Comparison of ENCODE assay signal across 25 mouse cellular contexts in genomic region chr12:8359418-8360112, GRCm38 (mm10). TPM values are rescaled to one million over a fixed set of nuclear protein-coding genes. Genes with fewer than 3 reads are reported as not detected.
DNase-seq lines count a peak whose midpoint lies in the region; ATAC-seq and TF ChIP-seq lines count a peak whose summit lies in the region.
"Had no signal": no experiment of that assay in that cellular context is flagged by ENCODE, and none has a peak within 500 bp of the region (broad histone marks: within the 10 kb centered on the region; RNA-seq: fewer than 3 reads in every experiment).

No protein-coding gene starts in this region.

- no peak overlapping the region for H3K9ac ChIP-seq in intestine, postnatal 0 days (ENCODE audit: low read depth, low read length)
- no peak overlapping the region for H3K9ac ChIP-seq in intestine, embryonic 15.5 days
- H3K9ac ChIP-seq: liver, embryonic 14.5 days; neural tube, embryonic 13.5 days had no signal

- TF ChIP-seq CTCF in intestine, postnatal 0 days (IDR thresholded peaks at IDR 0.05; ENCODE audit: low read depth), result no peak

- peak overlapping the region; percentile 15; the same call in 1 of the 2 replicates for H3K27ac ChIP-seq in intestine, postnatal 0 days (ENCODE audit: low read depth, low read length)
- H3K27ac ChIP-seq in intestine, embryonic 15.5 days, result no peak overlapping the region
- H3K27ac ChIP-seq: liver, embryonic 14.5 days; neural tube, embryonic 13.5 days had no signal

- DNase-seq in CD4-positive helper T cell, adult 2 months (ENCODE audit: low read depth, low spot score), result peak; percentile 68
- peak; percentile 13 for DNase-seq in ZHBTc4 (ENCODE audit: low read depth, low spot score)
- DNase-seq in spleen, postnatal 4 days (ENCODE audit: low spot score in 2 of 2), result no peak
- no peak for DNase-seq in frontal cortex, postnatal 10 days (ENCODE audit: low spot score in 2 of 2)
- DNase-seq in cerebellum, adult 11 months, result no peak
- DNase-seq: cerebellum, adult 2 months; cerebellum, postnatal 36 days; heart, adult 11 months; heart, postnatal 36 days; kidney, adult 8-10 months; kidney, postnatal 4 days; lung, postnatal 14 days; right cerebral cortex, adult 18-20 months; thymus, postnatal 4 days had no signal

- H3K4me2 ChIP-seq in intestine, postnatal 0 days (replicated peaks; ENCODE audit: low read depth), result no peak overlapping the region
- no peak overlapping the region for H3K4me2 ChIP-seq in intestine, embryonic 15.5 days (replicated peaks)
- H3K4me2 ChIP-seq: neural tube, embryonic 13.5 days had no signal

- H3K4me3 ChIP-seq in intestine, postnatal 0 days (ENCODE audit: low read depth, low read length), result no peak overlapping the region
- no peak overlapping the region for H3K4me3 ChIP-seq in intestine, embryonic 15.5 days (replicated peaks)
- H3K4me3 ChIP-seq in megakaryocyte, embryonic 14.5 days (replicated peaks), result peak overlapping the region; percentile 64
- H3K4me3 ChIP-seq: embryonic facial prominence, embryonic 10.5 days; midbrain, embryonic 10.5 days; neural tube, embryonic 13.5 days had no signal

- H3K4me1 ChIP-seq in intestine, postnatal 0 days (replicated peaks; ENCODE audit: control insufficient read depth, insufficient read depth, low read length), result no peaks in the 10 kb centered on the region
- peaks cover 16% of the 10 kb centered on the region for H3K4me1 ChIP-seq in intestine, embryonic 15.5 days (replicated peaks)
- H3K4me1 ChIP-seq in megakaryocyte, embryonic 14.5 days, result peaks cover 44% of the 10 kb centered on the region

- WGBS in intestine, postnatal 0 days, result 89% methylated on average over 3 of the region's 3 CpGs
- WGBS in intestine, embryonic 15.5 days, result 89% methylated on average over 3 of the region's 3 CpGs

- H3K9me3 ChIP-seq in intestine, postnatal 0 days (ENCODE audit: control insufficient read depth), result no peaks in the 10 kb centered on the region
- H3K9me3 ChIP-seq in intestine, embryonic 15.5 days, result no peaks in the 10 kb centered on the region
- peaks cover 8% of the 10 kb centered on the region; the same call in 1 of the 2 replicates for H3K9me3 ChIP-seq in megakaryocyte, embryonic 14.5 days
- H3K9me3 ChIP-seq: embryonic facial prominence, embryonic 10.5 days; midbrain, embryonic 10.5 days; neural tube, embryonic 13.5 days had no signal

- no peaks in the 10 kb centered on the region for H3K36me3 ChIP-seq in intestine, postnatal 0 days (ENCODE audit: control insufficient read depth, insufficient read depth)
- H3K36me3 ChIP-seq in intestine, embryonic 15.5 days, result no peaks in the 10 kb centered on the region
- peaks cover 3% of the 10 kb centered on the region for H3K36me3 ChIP-seq in megakaryocyte, embryonic 14.5 days (replicated peaks; ENCODE audit: low read length)
- H3K36me3 ChIP-seq: embryonic facial prominence, embryonic 10.5 days; midbrain, embryonic 10.5 days; neural tube, embryonic 13.5 days had no signal

- H3K27me3 ChIP-seq in intestine, postnatal 0 days (replicated peaks; ENCODE audit: control insufficient read depth, insufficient read depth, low read length), result no peaks in the 10 kb centered on the region
- H3K27me3 ChIP-seq in intestine, embryonic 15.5 days (replicated peaks), result no peaks in the 10 kb centered on the region
- H3K27me3 ChIP-seq in megakaryocyte, embryonic 14.5 days (replicated peaks), result no peaks in the 10 kb centered on the region
- H3K27me3 ChIP-seq: neural tube, embryonic 13.5 days had no signal

- ATAC-seq in intestine, postnatal 0 days, result no peak
- no peak for ATAC-seq in intestine, embryonic 15.5 days
- ATAC-seq: hindbrain, embryonic 16.5 days had no signal

RNA-seq across cellular contexts. Expression of gene Hs1bp3, which starts 46.3 kb away (rescaled TPM):
- polyA plus RNA-seq in intestine, postnatal 0 days (2015; fragmentation: Nextera tagmentation; extraction: Ambion mirVana), result 20.5 and 22.2 TPM in 2 replicates
- 21.4 and 23.4 TPM in 2 replicates for polyA plus RNA-seq in intestine, embryonic 15.5 days (2015; fragmentation: Nextera tagmentation; extraction: Ambion mirVana)
- 5.5 and 11.1 TPM in 2 replicates for polyA plus RNA-seq in megakaryocyte, embryonic 14.5 days (2012; ENCODE audit: insufficient read depth, low replicate concordance)

RNA-seq across cellular contexts. Expression of gene Gdf7, which starts 57.8 kb away (rescaled TPM):
- not detected in 2 replicates for polyA plus RNA-seq in intestine, postnatal 0 days (2015; fragmentation: Nextera tagmentation; extraction: Ambion mirVana)
- not detected in 2 replicates for polyA plus RNA-seq in intestine, embryonic 15.5 days (2015; fragmentation: Nextera tagmentation; extraction: Ambion mirVana)
- polyA plus RNA-seq in megakaryocyte, embryonic 14.5 days (2012; ENCODE audit: insufficient read depth, low replicate concordance), result not detected in 2 replicates
- polyA plus RNA-seq: forebrain, embryonic 11.5 days; heart, embryonic 14.5 days; liver, embryonic 14.5 days; stomach, embryonic 14.5 days had no signal

Comparison
In these comparisons a context has a peak if more than half of its experiments do, and no peak if none do; other contexts are left out.
1. DNase-seq: peak in CD4-positive helper T cell, adult 2 months (single experiment) and ZHBTc4 (single experiment); none in spleen, postnatal 4 days (0 of 2), frontal cortex, postnatal 10 days (0 of 2) and cerebellum, adult 11 months (single experiment).